Mouse (Mus musculus) CH12.LX (cell line): ENCODE results near the gene Ing4. TPM values are rescaled to one million over a fixed set of nuclear protein-coding genes. Genes with fewer than 3 reads are reported as not detected.

Experiments
- DNase-seq: peaks from one replicate; pipeline ENCODE4 v3.0.0-alpha.2; 2013; ENCODE audit errors: extremely low read depth
- H3K27ac ChIP-seq: 2 replicates; pipeline ENCODE4 v1.5.1; 2012; ENCODE audit warnings: low read depth, mild to moderate bottlenecking, control low read depth, moderate library complexity; ENCODE audit not compliant: insufficient read depth
- H3K27me3 ChIP-seq: replicated peaks from 2 replicates; pipeline ENCODE3; 2012; ENCODE audit warnings: inconsistent platforms
- H3K36me3 ChIP-seq, 2 experiments: replicated peaks in 1 of 2; 2 replicates each; pipeline versions ENCODE3 to v1.6.1; 2012; ENCODE audit warnings: inconsistent platforms in 1 of 2, low read length in 1 of 2, mild to moderate bottlenecking in 1 of 2, mixed read lengths in 1 of 2, moderate library complexity in 1 of 2; ENCODE audit not compliant: control insufficient read depth in 1 of 2, insufficient read depth in 1 of 2
- H3K4me1 ChIP-seq, 2 experiments: 2 replicates each; pipeline ENCODE4 v1.6.1; 2012; ENCODE audit warnings: inconsistent platforms in 1 of 2, moderate library complexity in 1 of 2; ENCODE audit not compliant: insufficient read depth in 2 of 2, control insufficient read depth in 1 of 2
- H3K4me2 ChIP-seq: 2 replicates; pipeline ENCODE4 v1.6.1; 2012; ENCODE audit warnings: low read depth, mild to moderate bottlenecking, control low read depth; ENCODE audit not compliant: poor library complexity, insufficient read depth, severe bottlenecking
- H3K4me3 ChIP-seq, 3 experiments: fragments of 150-350 bp in 1 of 3; sonication (generic) in 1 of 3; replicated peaks in 1 of 3; 2 replicates each; pipeline versions ENCODE3 to v1.5.1; 2011 to 2012; ENCODE audit warnings: low read depth in 2 of 3, low read length in 2 of 3, mild to moderate bottlenecking in 2 of 3, moderate library complexity in 2 of 3, control low read depth in 1 of 3, improper control_type of control experiment in 1 of 3, inconsistent platforms in 1 of 3, mixed read lengths in 1 of 3; ENCODE audit not compliant: poor library complexity in 1 of 3
- H3K79me2 ChIP-seq: replicated peaks from 2 replicates; pipeline ENCODE4 v1.6.1; 2012; ENCODE audit warnings: mild to moderate bottlenecking, moderate library complexity; ENCODE audit not compliant: control insufficient read depth, poor library complexity, insufficient read depth, severe bottlenecking; ENCODE audit errors: extremely low read depth
- H3K9ac ChIP-seq: 2 replicates; pipeline ENCODE4 v1.6.1; 2012; ENCODE audit warnings: low read depth, mild to moderate bottlenecking, control low read depth, moderate library complexity; ENCODE audit not compliant: insufficient read depth
- H3K9me3 ChIP-seq: replicated peaks from 2 replicates; pipeline ENCODE3; 2012; ENCODE audit warnings: low read length, inconsistent platforms, mixed read lengths
- BHLHE40 ChIP-seq: IDR thresholded peaks from 2 replicates; pipeline ENCODE4 v1.6.1; 2011; ENCODE audit warnings: mild to moderate bottlenecking, low read depth, low read length, improper control_type of control experiment
- CHD2 ChIP-seq: IDR thresholded peaks from 2 replicates; pipeline ENCODE4 v1.6.1; 2011; ENCODE audit warnings: low read length, improper control_type of control experiment
- CTCF ChIP-seq, 2 experiments: IDR thresholded peaks in 1 of 2; conservative IDR thresholded peaks in 1 of 2; 2 replicates each; pipeline ENCODE4 v1.5.1; 2011 to 2012; ENCODE audit warnings: low read depth in 2 of 2, low read length in 2 of 2, improper control_type of control experiment in 1 of 2, inconsistent platforms in 1 of 2, mild to moderate bottlenecking in 1 of 2, moderate library complexity in 1 of 2
- ELF1 ChIP-seq: IDR thresholded peaks from 2 replicates; pipeline ENCODE4 v1.6.1; 2014; ENCODE audit warnings: low read depth, mild to moderate bottlenecking, inconsistent platforms, low read length, improper control_type of control experiment
- GABPA ChIP-seq: IDR thresholded peaks from 2 replicates; pipeline ENCODE4 v1.6.1; 2012; ENCODE audit warnings: low read depth, low read length, improper control_type of control experiment, inconsistent platforms; ENCODE audit not compliant: insufficient replicate concordance
- IRF4 ChIP-seq: IDR thresholded peaks from 2 replicates; pipeline ENCODE4 v1.6.1; 2014; ENCODE audit warnings: low read depth, mild to moderate bottlenecking, inconsistent platforms, low read length, improper control_type of control experiment
- JUN ChIP-seq: IDR thresholded peaks from 2 replicates; pipeline ENCODE4 v1.6.1; 2011; ENCODE audit warnings: low read depth, mild to moderate bottlenecking, low read length, improper control_type of control experiment, moderate library complexity; ENCODE audit not compliant: insufficient read depth
- JUND ChIP-seq: conservative IDR thresholded peaks from 2 replicates; pipeline ENCODE4 v1.6.1; 2011; ENCODE audit warnings: low read depth, low read length, improper control_type of control experiment
- MAX ChIP-seq: IDR thresholded peaks from 2 replicates; pipeline ENCODE4 v1.6.1; 2011; ENCODE audit warnings: low read length, improper control_type of control experiment
- MAZ ChIP-seq: IDR thresholded peaks from 2 replicates; pipeline ENCODE4 v1.6.1; 2012; ENCODE audit warnings: low read depth, mild to moderate bottlenecking, inconsistent platforms, low read length, improper control_type of control experiment, moderate library complexity
- MEF2A ChIP-seq: IDR thresholded peaks from 2 replicates; pipeline ENCODE4 v1.6.1; 2014; ENCODE audit warnings: low read depth, mild to moderate bottlenecking, inconsistent platforms, low read length, improper control_type of control experiment, borderline replicate concordance
- MXI1 ChIP-seq: IDR thresholded peaks from 2 replicates; pipeline ENCODE4 v1.6.1; 2011; ENCODE audit warnings: mild to moderate bottlenecking, low read depth, low read length, improper control_type of control experiment
- NELFE ChIP-seq: IDR thresholded peaks from 2 replicates; pipeline ENCODE4 v1.6.1; 2011; ENCODE audit warnings: low read depth, low read length, improper control_type of control experiment
- PAX5 ChIP-seq: IDR thresholded peaks from 2 replicates; pipeline ENCODE4 v1.6.1; 2012; ENCODE audit warnings: low read length, inconsistent platforms, mixed read lengths
- POLR2A ChIP-seq: IDR thresholded peaks from 2 replicates; pipeline ENCODE4 v1.6.1; 2011; ENCODE audit warnings: low read depth, mild to moderate bottlenecking, improper control_type of control experiment, low read length
- RAD21 ChIP-seq: IDR thresholded peaks from 2 replicates; pipeline ENCODE4 v1.6.1; 2011; ENCODE audit warnings: low read depth, mild to moderate bottlenecking, low read length, improper control_type of control experiment, moderate library complexity
- SIN3A ChIP-seq: IDR thresholded peaks from 2 replicates; pipeline ENCODE4 v1.6.1; 2012; ENCODE audit warnings: low read length, improper control_type of control experiment, inconsistent platforms
- SMC3 ChIP-seq: IDR thresholded peaks from 2 replicates; pipeline ENCODE4 v1.6.1; 2011; ENCODE audit warnings: low read depth, low read length, improper control_type of control experiment
- TCF12 ChIP-seq: IDR thresholded peaks from 2 replicates; pipeline ENCODE4 v1.6.1; 2014; ENCODE audit warnings: low read depth, mild to moderate bottlenecking, inconsistent platforms, low read length, improper control_type of control experiment
- ZC3H11A ChIP-seq: IDR thresholded peaks from 2 replicates; pipeline ENCODE4 v1.6.1; 2012; ENCODE audit warnings: low read depth, mild to moderate bottlenecking, inconsistent platforms, low read length, improper control_type of control experiment
- dilution Hi-C: fragments of 300-500 bp; cut with MboI; formaldehyde crosslinking; loops from 2 replicates; pipeline ENCODE4 v1.14.3; 2020; ENCODE audit warnings: low sequenced_read_pairs; ENCODE audit not compliant: extremely low pct_unique_long_range_greater_than_20kb, extremely low pct_ligation_motif_present
- in situ Hi-C: fragments of 300-500 bp; cut with MboI; formaldehyde crosslinking; loops from 3 replicates; pipeline ENCODE4 v1.14.3; 2019; ENCODE audit warnings: low sequenced_read_pairs, low pct_ligation_motif_present, low pct_unique_long_range_greater_than_20kb, mixed read lengths
- polyA plus RNA-seq: library from polyadenylated mRNA; unstranded; fragments of >175 nt; gene quantifications from 2 replicates; pipeline ENCODE4 v1.2.1, GENCODE M21; 2012; ENCODE audit warnings: low read depth; ENCODE audit not compliant: insufficient read length
- total RNA-seq, 2 experiments: library from RNA; depleted of rRNA; stranded (reverse); fragments of 300-350 nt in 1 of 2; fragments of >200 nt in 1 of 2; gene quantifications; 2 replicates each; pipeline ENCODE4 v1.2.3; 2012 to 2014

The Ing4 gene
- total and polyA plus RNA-seq, 3 experiments: 21.3 to 31.3 (median 27.3) TPM

GRCm38 (mm10) chr6:124995831-124996403, 43.6 kb upstream of the Ing4 start:
- Histone ChIP-seq H3K27me3 (peaks cover 75% of the 10 kb centered on the region), H3K4me2 (no peak overlapping the region), H3K9ac (no peak overlapping the region), H3K9me3 (no peaks in the 10 kb centered on the region)
- no peak for DNase-seq
- TF ChIP-seq GABPA: no peak
- no peak for TF ChIP-seq JUN
- TF ChIP-seq CHD2: no peak
- TF ChIP-seq SMC3: no peak
- TF ChIP-seq MXI1: no peak
- TF ChIP-seq TCF12: no peak
- no peak for TF ChIP-seq RAD21
- no peak for TF ChIP-seq CTCF (conservative IDR thresholded peaks at IDR 0.05 in 1 of 2, IDR thresholded peaks at IDR 0.05 in 1 of 2; ENCODE audit: low read depth in 2 of 2, low read length in 2 of 2)
- no peak for TF ChIP-seq BHLHE40
- TF ChIP-seq JUND: no peak
- no peak for TF ChIP-seq IRF4
- no peak for TF ChIP-seq POLR2A
- no peak for TF ChIP-seq SIN3A
- no peak for TF ChIP-seq NELFE
- no peak for TF ChIP-seq MEF2A
- TF ChIP-seq MAX: no peak
- no peak for TF ChIP-seq PAX5
- no peak for TF ChIP-seq MAZ
- no peak for TF ChIP-seq ELF1
- no peak for TF ChIP-seq ZC3H11A
- TF ChIP-seq, all 38 proteins: peak for 0
- dilution Hi-C loops (no loop called here), in situ Hi-C loops (no loop called here)
- Histone ChIP-seq H3K36me3 (no peaks in the 10 kb centered on the region), H3K27ac (no peak overlapping the region), H3K4me1 (peaks cover 11 to 12% of the 10 kb centered on the region in 2 experiments), H3K79me2 (no peaks in the 10 kb centered on the region), H3K4me3 (no peak overlapping the region)

- Histone ChIP-seq H3K27ac (no peak within 1 kb of the TSS), H3K9ac (no peak within 1 kb of the TSS), H3K36me3 (no peaks in the 10 kb centered on the region), H3K9me3 (no peaks in the 10 kb centered on the region), H3K4me1 (peaks cover 11 to 12% of the 10 kb centered on the region in 2 experiments), H3K79me2 (no peaks in the 10 kb centered on the region), H3K4me3 (peak within 1 kb of the TSS in 1 of 3 experiments; percentile 22), H3K27me3 (peaks cover 68% of the 10 kb centered on the region), H3K4me2 (peak within 1 kb of the TSS; percentile 97)
- in situ Hi-C loops (no loop called here), dilution Hi-C loops (no loop called here)
- TF ChIP-seq MXI1: no peak
- no peak for DNase-seq
Measured at GRCm38 (mm10) chr6:124996551-124997501, 42.7 kb upstream of the Ing4 start, which contains the start of gene Pianp. TSS of gene Pianp (plus strand) at chr6:124996694.
